Mouse (Mus musculus) olfactory bulb, adult 2 months (tissue): Measurements from ENCODE around the gene Ppm1l.

Experiments
- CTCF ChIP-seq: fragments of 200-500 bp; IDR thresholded peaks from 2 replicates; pipeline ENCODE4 v1.5.1; 2012; ENCODE audit warnings: low read depth, mild to moderate bottlenecking, low read length, moderate library complexity; ENCODE audit not compliant: insufficient read depth
- POLR2A ChIP-seq: fragments of 200-500 bp; IDR thresholded peaks from 2 replicates; pipeline ENCODE4 v1.6.1; 2012; ENCODE audit warnings: mild to moderate bottlenecking, low read depth, low read length, moderate library complexity; ENCODE audit not compliant: insufficient read depth

DNA sequence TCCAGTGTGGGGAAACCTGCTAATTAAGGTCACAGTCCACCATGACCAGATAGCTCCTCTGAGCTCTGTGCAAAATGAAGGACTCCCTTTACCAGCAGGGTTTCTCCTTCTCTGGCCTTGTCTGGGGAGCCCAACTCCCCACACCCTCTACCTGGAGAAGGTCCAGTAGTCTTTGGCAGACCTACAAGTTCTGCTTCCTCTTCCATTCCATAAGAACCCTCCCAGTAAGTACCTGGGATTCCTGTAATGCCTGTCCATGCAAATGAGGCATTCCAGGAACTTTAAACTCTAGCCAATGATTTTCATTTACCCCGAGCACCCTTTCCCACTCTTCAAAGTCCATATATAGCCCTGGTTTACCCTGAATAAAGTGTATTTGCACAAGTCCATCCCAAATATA, 24.0 kb upstream of the Ppm1l start:
- no peak for TF ChIP-seq CTCF
- no peak for TF ChIP-seq POLR2A
